Mouse (Mus musculus) frontal cortex, postnatal 10 days (tissue): ENCODE measurements around the gene Pram1.
A peak's percentile ranks its signal among the peaks of the same experiment; 100 is the strongest.
"Not testable (repeated sequence)": the region's sequence is repeated elsewhere in the genome, so short reads cannot be mapped to it uniquely, and the experiment has no call there.

ENCODE experiments used
- DNase-seq, 2 experiments: peaks; one replicate each; pipeline ENCODE4 v3.0.0; 2022; ENCODE audit warnings: low spot score in 2 of 2, mixed read lengths in 1 of 2

Gene Pram1

GRCm38 (mm10) chr17:33637516-33638276, at the start of gene Pram1:
TSS of gene Pram1 (plus strand) at chr17:33638056.
- no peak for DNase-seq

GRCm38 (mm10) chr17:33597271-33597670, 40.6 kb upstream of the Pram1 start:
- no peak for DNase-seq

- DNase-seq, result no peak
Observed at GRCm38 (mm10) chr17:33598506-33598905, 39.4 kb upstream of the Pram1 start.

- no peak for DNase-seq
Observed at GRCm38 (mm10) chr17:33599836-33600475, 37.9 kb upstream of the Pram1 start.

- no peak for DNase-seq
Observed at GRCm38 (mm10) chr17:33600831-33601230, 37.0 kb upstream of the Pram1 start.

GRCm38 (mm10) chr17:33601947-33602346, 35.9 kb upstream of the Pram1 start:
- DNase-seq, result no peak

GRCm38 (mm10) chr17:33607273-33607672, 30.6 kb upstream of the Pram1 start:
- no peak for DNase-seq

GRCm38 (mm10) chr17:33610548-33610947, 27.3 kb upstream of the Pram1 start:
- DNase-seq, result no peak

GRCm38 (mm10) chr17:33613726-33614125, 24.1 kb upstream of the Pram1 start:
- not testable (repeated sequence) for DNase-seq

GRCm38 (mm10) chr17:33627281-33627680, 10.6 kb upstream of the Pram1 start:
- no peak for DNase-seq

- DNase-seq, result peak; percentile 82 to 88
Observed at GRCm38 (mm10) chr17:33628621-33629486, 9.0 kb upstream of the Pram1 start, which contains the start of gene Zfp414. TSS of gene Zfp414 (plus strand) at chr17:33629090.

- DNase-seq, result peak in 1 of 2 experiments; percentile 28
Observed at GRCm38 (mm10) chr17:33629487-33630125, 8.2 kb upstream of the Pram1 start.

- no peak for DNase-seq
Observed at GRCm38 (mm10) chr17:33630171-33630895, 7.5 kb upstream of the Pram1 start.

GRCm38 (mm10) chr17:33631236-33631635, 6.6 kb upstream of the Pram1 start:
- DNase-seq, result no peak

GRCm38 (mm10) chr17:33631796-33632195, 6.1 kb upstream of the Pram1 start:
- DNase-seq, result no peak

GRCm38 (mm10) chr17:33637038-33637437, 818 bp upstream of the Pram1 start:
- no peak for DNase-seq

GRCm38 (mm10) chr17:33639743-33640142, 1.9 kb downstream of the Pram1 start:
- DNase-seq, result no peak

- DNase-seq, result no peak
Observed at GRCm38 (mm10) chr17:33644068-33644467, 6.2 kb downstream of the Pram1 start.

- DNase-seq, result no peak
Observed at GRCm38 (mm10) chr17:33645073-33645472, 7.2 kb downstream of the Pram1 start.

GRCm38 (mm10) chr17:33649781-33650475, 12.1 kb downstream of the Pram1 start:
- no peak for DNase-seq
